Mouse (Mus musculus) midbrain, embryonic 16.5 days (tissue): ENCODE results near the gene Slc12a3. TPM values are rescaled to one million over a fixed set of nuclear protein-coding genes. Genes with fewer than 3 reads are reported as not detected.

Experiments used
- ATAC-seq: fragments of 200-750 bp; cut with Nextera tagmentation; 2 replicates; pipeline ENCODE4 v1.8.0; 2017; ENCODE audit warnings: moderate TSS enrichment
- H3K27ac ChIP-seq: fragments of 300-500 bp; sonication (generic); 2 replicates; pipeline ENCODE4 v1.5.1; 2014; ENCODE audit warnings: mild to moderate bottlenecking, low read length, mixed read lengths
- H3K27me3 ChIP-seq: fragments of 300-500 bp; sonication (generic); 2 replicates; pipeline ENCODE4 v1.6.1; 2014; ENCODE audit warnings: low read depth, low read length, mixed read lengths; ENCODE audit not compliant: control insufficient read depth, insufficient read depth
- H3K36me3 ChIP-seq: fragments of 300-500 bp; sonication (generic); 2 replicates; pipeline ENCODE4 v1.6.1; 2014; ENCODE audit warnings: mild to moderate bottlenecking, low read length, moderate library complexity, mixed read lengths; ENCODE audit not compliant: control insufficient read depth, insufficient read depth
- H3K4me1 ChIP-seq: fragments of 300-500 bp; sonication (generic); 2 replicates; pipeline ENCODE4 v1.6.1; 2014; ENCODE audit warnings: mild to moderate bottlenecking, low read length, mixed read lengths; ENCODE audit not compliant: control insufficient read depth, insufficient read depth
- H3K4me2 ChIP-seq: fragments of 300-500 bp; sonication (generic); 2 replicates; pipeline ENCODE4 v1.6.1; 2014; ENCODE audit warnings: mild to moderate bottlenecking, low read length, mixed read lengths
- H3K4me3 ChIP-seq: fragments of 300-500 bp; sonication (generic); 2 replicates; pipeline ENCODE4 v1.5.1; 2014; ENCODE audit warnings: low read depth, mild to moderate bottlenecking, low read length, moderate library complexity, mixed read lengths
- H3K9ac ChIP-seq: fragments of 300-500 bp; sonication (generic); 2 replicates; pipeline ENCODE4 v1.6.1; 2014; ENCODE audit warnings: low read depth, low read length, mixed read lengths
- H3K9me3 ChIP-seq: fragments of 300-500 bp; sonication (generic); replicated peaks from 2 replicates; pipeline ENCODE4 v1.6.1; 2014; ENCODE audit warnings: mild to moderate bottlenecking, low read length, mixed read lengths; ENCODE audit not compliant: control insufficient read depth, poor library complexity, severe bottlenecking
- WGBS: fragments of 180-500 bp; shearing (Covaris S2); extraction: QIAGEN DNeasy Blood & Tissue Kit; methylation state at CpG from one replicate; pipeline ENCODE4 v1.1.7; 2014; 5-methylcytosine and 5-hydroxymethylcytosine counted together
- polyA plus RNA-seq: library from polyadenylated mRNA; unstranded; fragments of >200 nt; fragmentation: Nextera tagmentation; extraction: Ambion mirVana; gene quantifications from 2 replicates; pipeline ENCODE4 v1.2.1, GENCODE M21; 2015

The Slc12a3 gene
- polyA plus RNA-seq, 1 experiment from 2014 or later: not detected

DNA sequence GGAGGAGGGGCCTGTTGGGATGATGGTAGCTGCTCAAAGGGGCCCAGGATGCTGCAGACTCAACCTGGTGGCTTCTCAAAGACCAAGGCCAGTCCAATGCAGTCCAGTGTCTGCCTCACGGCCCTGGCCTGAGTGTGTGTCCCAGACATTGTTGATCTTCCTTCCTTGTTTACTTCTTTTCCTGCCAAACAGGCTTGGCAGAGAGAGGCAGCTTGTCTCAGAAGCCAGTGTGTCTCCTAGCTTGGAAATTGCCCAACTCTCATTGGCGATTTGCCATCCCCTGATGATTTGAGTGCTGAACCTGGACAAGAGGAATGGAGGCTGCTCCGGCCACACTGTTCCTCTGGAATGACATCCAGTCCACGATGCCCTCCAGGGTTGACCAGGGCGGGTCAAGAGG is 29.5 kb downstream of the Slc12a3 start:
- no peaks in the 10 kb centered on the region for H3K27me3 ChIP-seq
- H3K9me3 ChIP-seq: no peaks in the 10 kb centered on the region
- no peak overlapping the region for H3K27ac ChIP-seq
- no peaks in the 10 kb centered on the region for H3K36me3 ChIP-seq
- no peak overlapping the region for H3K4me2 ChIP-seq
- ATAC-seq: no peak
- 69% methylated on average over 5 of the region's 5 CpGs for WGBS
- H3K4me1 ChIP-seq: 0 out of 2 replicates have a peak, but pooled peaks cover 2% of the 10 kb centered on the region
- H3K4me3 ChIP-seq: no peak overlapping the region
- H3K9ac ChIP-seq: no peak overlapping the region

GRCm38 (mm10) chr8:94361774-94362431 is 32.9 kb downstream of the Slc12a3 start:
- H3K27me3 ChIP-seq: no peaks in the 10 kb centered on the region
- no peaks in the 10 kb centered on the region for H3K9me3 ChIP-seq
- H3K4me1 ChIP-seq: 0 out of 2 replicates have a peak, but pooled peaks cover 2% of the 10 kb centered on the region
- no peak for ATAC-seq
- no peak overlapping the region for H3K4me3 ChIP-seq
- 88% methylated on average over 6 of the region's 6 CpGs for WGBS
- no peak overlapping the region for H3K4me2 ChIP-seq
- no peak overlapping the region for H3K9ac ChIP-seq
- H3K27ac ChIP-seq: no peak overlapping the region
- H3K36me3 ChIP-seq: no peaks in the 10 kb centered on the region

- no peak overlapping the region for H3K4me2 ChIP-seq
- no peaks in the 10 kb centered on the region for H3K27me3 ChIP-seq
- no peak for ATAC-seq
- H3K9me3 ChIP-seq: no peaks in the 10 kb centered on the region
- H3K4me3 ChIP-seq: no peak overlapping the region
- H3K4me1 ChIP-seq: 0 out of 2 replicates have a peak, but pooled peaks cover 2% of the 10 kb centered on the region
- H3K27ac ChIP-seq: no peak overlapping the region
- 80% methylated on average over 7 of the region's 7 CpGs for WGBS
- no peaks in the 10 kb centered on the region for H3K36me3 ChIP-seq
- no peak overlapping the region for H3K9ac ChIP-seq
These were observed 33.7 kb downstream of the Slc12a3 start for GRCm38 (mm10) chr8:94362607-94363239.

DNA sequence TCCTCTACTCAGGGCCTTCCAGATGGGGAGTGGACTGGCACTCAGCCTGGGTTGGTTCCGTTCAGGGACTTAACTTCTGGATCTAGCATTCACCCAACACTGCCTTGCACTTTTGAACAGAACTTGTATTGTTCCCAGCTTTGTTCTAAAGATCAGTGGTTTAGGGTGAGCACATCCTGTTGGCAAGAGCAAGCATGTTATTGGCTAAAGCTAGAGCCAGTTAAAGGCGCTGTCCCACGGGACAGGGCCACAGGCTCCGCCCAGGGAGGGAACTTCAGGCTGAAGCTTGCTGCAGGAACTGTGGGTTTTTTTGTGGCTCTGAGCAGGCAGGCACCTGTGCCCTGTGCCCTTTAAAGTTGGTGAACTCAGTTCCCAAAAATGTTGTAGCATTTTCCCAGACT is 34.3 kb downstream of the Slc12a3 start:
- Histone ChIP-seq H3K27me3 (no peaks in the 10 kb centered on the region), H3K9me3 (no peaks in the 10 kb centered on the region), H3K9ac (no peak overlapping the region), H3K4me3 (no peak overlapping the region), H3K4me1 (0 out of 2 replicates have a peak, but pooled peaks cover 1% of the 10 kb centered on the region), H3K27ac (no peak overlapping the region), H3K4me2 (no peak overlapping the region), H3K36me3 (no peaks in the 10 kb centered on the region)
- ATAC-seq: no peak
- 51% methylated on average over 4 of the region's 4 CpGs for WGBS

DNA sequence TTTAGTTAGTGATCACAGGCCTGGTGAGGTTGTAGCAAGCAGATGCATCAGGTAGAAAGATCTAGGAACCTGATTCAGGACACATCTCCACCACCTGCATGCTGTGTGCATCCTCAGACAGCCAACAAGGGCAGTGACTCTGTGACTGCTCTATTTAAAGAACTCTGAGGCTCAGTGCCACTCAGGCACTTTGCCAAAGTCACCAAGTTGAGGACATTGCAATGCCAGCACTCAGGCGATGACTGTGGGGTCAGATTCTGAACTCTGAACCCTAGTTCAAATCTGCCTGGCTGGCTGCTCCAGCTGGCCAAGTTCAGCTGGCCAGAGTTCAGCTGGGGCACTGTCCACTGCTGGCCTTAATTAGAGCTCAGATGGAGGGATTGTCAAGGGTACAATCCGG is 34.9 kb downstream of the Slc12a3 start:
- H3K4me2 ChIP-seq: no peak overlapping the region
- H3K9ac ChIP-seq: no peak overlapping the region
- H3K27ac ChIP-seq: no peak overlapping the region
- no peaks in the 10 kb centered on the region for H3K27me3 ChIP-seq
- H3K4me3 ChIP-seq: no peak overlapping the region
- WGBS: 91% methylated on average over 2 of the region's 2 CpGs
- no peak for ATAC-seq
- H3K36me3 ChIP-seq: no peaks in the 10 kb centered on the region
- no peaks in the 10 kb centered on the region for H3K9me3 ChIP-seq
- no peaks in the 10 kb centered on the region for H3K4me1 ChIP-seq

DNA sequence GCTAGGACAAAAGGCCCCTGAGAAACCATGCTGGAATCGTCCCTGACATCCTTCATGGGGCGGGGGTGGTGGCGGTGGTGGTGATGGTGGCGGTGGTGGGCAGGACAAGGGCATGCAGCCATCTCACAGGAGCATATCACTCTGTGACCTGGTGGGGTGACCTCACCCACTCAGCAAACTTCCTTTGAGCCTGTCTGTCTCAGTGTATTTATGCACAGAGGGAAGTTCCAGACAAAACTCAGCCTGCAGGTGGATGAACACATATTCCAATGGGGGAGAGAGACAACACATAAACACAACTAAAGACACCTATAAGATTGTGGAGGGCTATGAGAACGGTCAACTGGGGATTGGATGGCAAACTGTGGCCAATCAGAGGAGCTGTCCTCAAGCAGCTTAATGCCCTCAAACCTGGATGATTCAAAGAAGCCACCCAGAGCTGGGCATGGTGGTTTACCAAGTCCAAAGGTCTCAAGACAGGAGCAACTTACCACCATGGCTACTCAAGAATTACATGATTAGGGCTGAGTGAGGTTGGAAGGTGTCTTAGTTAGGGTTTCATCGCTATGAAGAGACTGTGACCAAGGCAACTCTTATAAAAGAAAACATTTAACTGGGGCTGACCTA is 35.8 kb downstream of the Slc12a3 start:
- no peaks in the 10 kb centered on the region for H3K36me3 ChIP-seq
- H3K4me2 ChIP-seq: no peak overlapping the region
- H3K4me1 ChIP-seq: no peaks in the 10 kb centered on the region
- H3K9me3 ChIP-seq: no peaks in the 10 kb centered on the region
- no peak for ATAC-seq
- H3K27me3 ChIP-seq: no peaks in the 10 kb centered on the region
- H3K4me3 ChIP-seq: no peak overlapping the region
- 86% methylated on average over 6 of the region's 6 CpGs for WGBS
- no peak overlapping the region for H3K27ac ChIP-seq
- H3K9ac ChIP-seq: no peak overlapping the region

DNA sequence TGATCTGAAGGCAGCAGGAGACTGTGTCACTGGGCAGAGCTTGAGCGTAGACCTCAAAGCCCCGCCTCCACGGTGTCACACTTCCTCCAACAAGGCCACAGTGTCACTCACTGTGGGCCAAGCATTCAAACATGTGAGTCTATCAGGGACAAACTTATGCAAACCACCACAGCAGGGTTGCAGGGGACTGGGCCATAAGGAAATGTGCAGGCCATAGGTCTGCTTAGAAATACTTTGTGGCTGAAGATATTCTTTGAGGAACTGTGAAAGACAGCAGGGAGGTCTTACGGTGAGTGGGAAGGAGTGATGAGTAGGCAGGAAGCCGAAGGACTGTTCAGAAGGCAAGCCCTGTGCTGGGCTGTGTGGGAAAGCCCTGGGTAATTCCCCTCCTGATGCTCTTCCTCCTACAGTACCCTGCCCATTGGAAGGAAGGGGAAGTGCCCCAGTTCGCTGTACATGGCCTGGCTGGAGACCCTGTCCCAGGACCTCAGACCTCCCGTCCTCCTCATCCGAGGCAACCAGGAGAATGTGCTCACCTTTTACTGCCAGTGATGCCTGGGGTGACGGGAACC is 36.5 kb downstream of the Slc12a3 start:
- no peak for ATAC-seq
- 85% methylated on average over 9 of the region's 9 CpGs for WGBS
- Histone ChIP-seq H3K4me1 (no peaks in the 10 kb centered on the region), H3K4me2 (no peak overlapping the region), H3K27ac (no peak overlapping the region), H3K27me3 (no peaks in the 10 kb centered on the region), H3K4me3 (no peak overlapping the region), H3K9ac (no peak overlapping the region), H3K36me3 (no peaks in the 10 kb centered on the region), H3K9me3 (no peaks in the 10 kb centered on the region)

- Histone ChIP-seq H3K27ac (no peak overlapping the region), H3K9me3 (no peaks in the 10 kb centered on the region), H3K4me3 (no peak overlapping the region), H3K27me3 (no peaks in the 10 kb centered on the region), H3K9ac (no peak overlapping the region), H3K4me2 (no peak overlapping the region), H3K4me1 (no peaks in the 10 kb centered on the region), H3K36me3 (no peaks in the 10 kb centered on the region)
- WGBS: 82% methylated on average over 5 of the region's 5 CpGs
- no peak for ATAC-seq
These were observed 41.8 kb downstream of the Slc12a3 start for GRCm38 (mm10) chr8:94370839-94371238.
